Mouse (Mus musculus) mouse trophoblast stem cell (cell line): ENCODE measurements around the gene Gm11555.
"Not testable (repeated sequence)": the region's sequence is repeated elsewhere in the genome, so short reads cannot be mapped to it uniquely, and the experiment has no call there.

ENCODE experiments used
- in situ Hi-C, 2 experiments: fragments of 300-500 bp; cut with MseI, MboI; formaldehyde crosslinking; loops; 2 replicates in 1 of 2; 3 replicates in 1 of 2; pipeline ENCODE4 v1.15.1; 2025

Gm11555 gene

DNA sequence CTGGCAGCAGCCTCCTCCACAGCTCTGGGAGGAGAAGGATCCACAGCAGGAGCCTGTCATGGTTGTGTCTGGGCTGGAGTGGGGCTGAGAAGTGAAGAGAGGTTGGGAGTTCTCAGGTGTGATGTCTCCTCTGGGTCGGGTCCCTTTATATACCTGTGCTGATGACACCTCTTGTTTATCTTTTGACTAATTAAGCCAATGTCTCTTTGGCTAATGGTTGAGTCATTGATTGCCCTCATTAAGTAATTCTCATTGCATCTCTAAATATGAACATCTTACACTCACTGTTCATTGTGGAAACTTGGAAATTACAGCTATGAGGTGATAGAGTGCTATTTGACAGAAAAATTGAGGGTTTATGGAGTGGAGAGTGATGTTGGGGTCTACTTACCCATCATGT is 46.8 kb downstream of the Gm11555 start, which contains the start of gene Gm11938:
TSS of gene Gm11938 (minus strand) at position 101 of the 400 bp plus-strand sequence.
- in situ Hi-C loops = not testable (repeated sequence)
